Mouse (Mus musculus): ENCODE measurements around the gene Slc22a12.

DNA sequence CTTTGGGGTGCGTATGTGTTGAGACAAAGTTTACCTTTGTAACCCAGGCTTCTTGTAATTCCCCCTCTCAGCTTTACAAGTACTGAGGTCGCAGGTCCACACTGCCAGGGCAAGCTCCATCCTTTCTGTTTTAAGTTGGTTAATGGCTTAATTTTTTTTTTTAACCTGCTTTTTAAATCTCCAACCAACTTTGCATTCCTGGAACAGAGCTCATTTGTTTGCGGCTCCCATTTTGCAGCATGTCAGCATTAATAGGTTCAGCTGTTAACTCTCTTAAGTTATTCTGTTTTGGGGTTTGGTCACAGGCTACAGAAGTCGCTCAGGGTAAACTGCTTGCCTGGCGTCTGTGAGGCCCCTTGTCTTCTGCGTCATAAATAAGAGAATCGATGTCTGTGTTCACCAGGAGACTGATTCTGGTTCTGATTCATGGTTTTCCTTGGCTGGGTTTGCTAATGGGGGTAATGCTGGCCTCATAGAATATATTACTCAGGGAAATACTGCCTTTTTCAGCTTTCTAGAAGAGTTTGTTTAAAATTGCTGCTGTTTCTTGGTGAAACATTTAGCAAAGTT, 17.5 kb upstream of the Slc22a12 start:
- TF ChIP-seq POLR2A (IDR thresholded peaks at IDR 0.05; ENCODE audit: insufficient read depth, low read depth, low read length) (no peak), CTCF (IDR thresholded peaks at IDR 0.05; ENCODE audit: insufficient read depth, low read depth, low read length) (no peak)

All from olfactory bulb, adult 2 months (tissue).